Mouse (Mus musculus) erythroblast, embryonic 14.5 days (primary cell): ENCODE measurements around the gene Myh9.

Experiments used
- GATA1 ChIP-seq: IDR thresholded peaks from 2 replicates; pipeline ENCODE4 v1.6.1; 2012; ENCODE audit warnings: low read length, inconsistent platforms, mixed read lengths
- TAL1 ChIP-seq: IDR thresholded peaks from 3 replicates; pipeline ENCODE4 v1.6.1; 2012; ENCODE audit warnings: low read length, inconsistent platforms, mixed read lengths

DNA sequence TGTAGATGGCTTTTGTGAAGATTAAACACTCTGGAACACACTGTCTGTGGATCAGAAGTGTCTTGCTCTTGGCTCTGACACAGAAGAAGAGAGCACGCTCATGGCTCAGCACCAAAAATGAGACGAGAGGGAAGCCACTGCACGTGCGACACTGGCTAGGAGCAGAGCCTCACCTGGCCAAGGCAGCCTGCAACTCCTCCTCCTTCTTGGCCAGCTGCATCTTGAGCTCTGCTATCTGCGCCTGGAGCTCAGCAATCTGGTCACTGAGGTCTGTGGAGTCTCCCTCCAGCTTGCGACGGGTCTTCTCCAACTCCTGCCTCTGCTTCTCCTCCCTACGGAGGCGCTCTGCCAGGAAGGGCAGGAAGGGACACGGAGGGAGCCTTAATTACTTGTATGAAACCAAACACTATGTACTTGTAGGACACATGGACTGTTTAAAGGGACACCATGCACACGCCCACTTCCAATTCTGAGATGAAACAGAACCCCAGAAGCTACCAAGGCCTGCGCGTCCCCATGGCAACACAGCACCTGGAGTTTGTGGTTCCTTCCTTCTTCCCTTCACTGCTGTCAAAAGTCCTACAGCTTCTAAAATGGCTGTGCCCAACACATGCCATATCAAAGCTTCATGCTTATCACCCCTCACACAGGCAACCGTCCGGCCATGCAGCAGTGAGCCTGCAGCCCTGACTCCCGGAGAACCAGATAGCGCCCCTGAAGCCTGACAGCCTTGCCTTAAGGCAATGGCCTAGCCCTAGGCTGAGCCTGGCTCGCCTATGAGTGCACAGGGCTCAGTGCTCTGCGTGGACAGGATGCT is 68.7 kb downstream of the Myh9 start:
- TF ChIP-seq TAL1 (peak; percentile 83), GATA1 (peak; percentile 43; the same call in 1 of the 2 replicates)
